Mouse (Mus musculus) Muller cell, postnatal 12 days (primary cell): ENCODE data around the gene Ano4.

Experiments used
- DNase-seq: peaks from one replicate; pipeline ENCODE4 v3.0.0-alpha.2; 2015; ENCODE audit errors: inconsistent ontology term

Ano4 gene

DNA sequence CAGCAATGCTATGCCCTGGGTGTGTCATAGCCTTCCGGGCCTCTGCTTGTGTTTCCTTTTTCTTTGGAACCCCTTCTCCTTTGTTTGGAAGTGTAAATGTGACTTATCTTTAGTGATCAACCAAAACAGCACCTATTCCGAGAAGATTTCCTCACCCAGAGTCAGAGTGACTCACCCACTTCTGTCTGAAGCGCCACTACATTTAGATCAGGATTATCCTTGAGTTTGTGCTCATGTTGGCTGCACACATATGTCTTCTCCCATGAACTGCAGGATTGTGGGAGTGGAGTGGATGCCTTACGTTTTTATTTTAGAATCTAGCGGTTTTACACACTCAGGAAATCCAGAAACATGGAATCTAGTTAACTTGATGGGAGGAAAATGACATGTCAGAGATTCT, 383.8 kb downstream of the Ano4 start:
- DNase-seq = no peak

DNA sequence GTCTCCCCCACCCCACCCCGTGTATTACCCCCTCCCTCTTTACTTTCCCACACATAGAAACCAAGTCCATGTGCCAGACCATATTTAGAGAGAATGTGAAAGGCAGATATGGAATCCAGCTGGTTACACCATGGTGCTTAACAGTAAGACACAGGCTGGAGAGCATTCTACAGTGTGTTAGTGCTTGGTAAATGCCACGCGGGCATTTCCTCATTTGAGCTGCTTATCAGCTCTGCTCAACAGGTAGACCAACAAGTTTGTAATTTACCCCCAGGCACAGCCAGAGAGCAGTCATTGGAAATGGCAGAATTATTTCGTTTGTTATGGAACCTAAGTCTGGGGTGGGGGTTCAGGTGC, 394.3 kb downstream of the Ano4 start:
- DNase-seq = no peak

DNA sequence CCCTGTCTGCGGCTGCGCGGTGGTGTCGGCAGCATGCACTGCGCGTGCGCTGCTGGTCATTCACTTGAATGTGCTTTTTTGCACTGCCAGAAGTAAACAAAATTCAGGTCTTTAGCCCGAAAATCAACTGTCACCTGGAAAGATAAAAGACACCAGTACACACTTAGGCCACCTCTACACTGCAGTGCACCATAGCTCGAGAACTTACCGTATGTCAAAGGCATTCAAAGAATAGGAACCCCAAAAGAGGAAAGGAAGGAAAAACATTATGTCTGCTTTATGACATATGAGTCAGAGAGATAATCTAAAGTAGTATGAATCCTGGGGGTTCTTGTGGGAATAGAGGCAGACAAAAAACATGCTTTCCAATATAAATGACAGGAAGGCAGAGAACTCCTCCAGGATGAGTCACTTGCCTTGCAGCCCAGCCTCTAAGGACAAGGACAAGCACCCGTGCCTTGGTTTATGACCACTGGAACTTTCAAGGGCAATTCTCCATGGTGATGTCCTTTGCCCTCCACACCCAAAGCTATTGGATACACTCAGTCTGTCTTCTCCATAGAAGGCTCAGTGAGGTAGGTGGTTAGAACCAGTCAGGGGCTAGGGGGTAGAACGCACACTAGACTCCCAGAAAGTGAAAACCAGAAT, 394.8 kb downstream of the Ano4 start:
- no peak for DNase-seq
